Mouse (Mus musculus) kidney, postnatal 14 days (tissue): ENCODE data around the gene Ago3.

Source experiments
- DNase-seq: peaks from one replicate; pipeline ENCODE4 v3.0.0; 2022; ENCODE audit warnings: mixed read lengths

Ago3 gene

GRCm38 (mm10) chr4:126309211-126309921 is 120.0 kb downstream of the Ago3 start:
- DNase-seq: peak; percentile 46

- no peak for DNase-seq
Measured at GRCm38 (mm10) chr4:126306827-126307226, 122.5 kb downstream of the Ago3 start.

GRCm38 (mm10) chr4:126306058-126306457 is 123.3 kb downstream of the Ago3 start:
- no peak for DNase-seq

- DNase-seq: no peak
Measured at GRCm38 (mm10) chr4:126305428-126305827, 123.9 kb downstream of the Ago3 start.

- DNase-seq: no peak
Measured at GRCm38 (mm10) chr4:126303877-126304276, 125.5 kb downstream of the Ago3 start.

GRCm38 (mm10) chr4:126301584-126302309 is 127.6 kb downstream of the Ago3 start:
- DNase-seq: peak; percentile 28

- peak; percentile 23 for DNase-seq
Measured at GRCm38 (mm10) chr4:126300916-126301583, 128.3 kb downstream of the Ago3 start.

GRCm38 (mm10) chr4:126296617-126297101 is 132.7 kb downstream of the Ago3 start:
- DNase-seq: peak; percentile 80

- DNase-seq: no peak
Measured at GRCm38 (mm10) chr4:126295937-126296336, 133.4 kb downstream of the Ago3 start.

- no peak for DNase-seq
Measured at GRCm38 (mm10) chr4:126295152-126295551, 134.2 kb downstream of the Ago3 start.

GRCm38 (mm10) chr4:126291196-126291595 is 138.2 kb downstream of the Ago3 start:
- DNase-seq: no peak

GRCm38 (mm10) chr4:126290314-126290713 is 139.0 kb downstream of the Ago3 start:
- no peak for DNase-seq

- DNase-seq: no peak
Measured at GRCm38 (mm10) chr4:126288085-126288666, 141.2 kb downstream of the Ago3 start.

GRCm38 (mm10) chr4:126287302-126287995 is 141.9 kb downstream of the Ago3 start:
- DNase-seq: no peak

- peak; percentile 52 for DNase-seq
Measured at GRCm38 (mm10) chr4:126286492-126286891, 142.9 kb downstream of the Ago3 start, which contains the start of gene Col8a2. Gene Col8a2, plus strand, starts transcription at chr4:126286793.

- DNase-seq: no peak
Measured at GRCm38 (mm10) chr4:126283582-126283981, 145.8 kb downstream of the Ago3 start.

GRCm38 (mm10) chr4:126281706-126282105 is 147.7 kb downstream of the Ago3 start:
- no peak for DNase-seq
